Mouse (Mus musculus): ENCODE data around the gene Dct.

DNA sequence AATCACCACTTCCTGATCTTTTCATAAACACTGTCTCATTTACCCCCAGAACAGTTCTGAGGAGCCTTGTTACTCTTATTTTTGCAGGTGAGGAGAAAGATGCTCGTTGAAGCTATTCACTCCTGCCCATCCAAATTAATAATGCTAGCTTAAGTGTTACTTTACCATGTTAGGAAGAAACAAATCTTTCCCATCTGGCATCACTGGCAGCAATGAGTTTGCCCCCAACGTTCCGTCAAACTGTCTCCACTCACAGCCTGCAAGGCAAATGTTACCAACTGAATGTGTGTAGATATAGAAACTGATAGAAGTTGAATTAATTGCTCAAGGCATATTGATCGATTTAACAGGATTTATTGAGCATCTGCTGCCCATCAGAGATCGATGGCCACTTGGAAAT is 79.5 kb downstream of the Dct start:
- TF ChIP-seq CTCF (conservative IDR thresholded peaks at IDR 0.05; ENCODE audit: low read length) (no peak), POU5F1 (IDR thresholded peaks at IDR 0.05; ENCODE audit: borderline replicate concordance, low read length) (no peak), NANOG (IDR thresholded peaks at IDR 0.05; ENCODE audit: borderline replicate concordance, low read length) (no peak)

Data from E14TG2a.4 (cell line).